Mouse (Mus musculus): Measurements from ENCODE around the gene Lrrfip2. TPM values are rescaled to one million over a fixed set of nuclear protein-coding genes. Genes with fewer than 3 reads are reported as not detected.

Lrrfip2 gene
- polyA plus RNA-seq, 1 experiment from 2014 or later = 35.9 TPM

GRCm38 (mm10) chr9:111118891-111119441, 1.6 kb downstream of the Lrrfip2 start:
- WGBS = 10% methylated on average over 17 of the region's 17 CpGs
- Histone ChIP-seq H3K27me3 (no peaks in the 10 kb centered on the region), H3K27ac (peak overlapping the region; percentile 81), H3K4me2 (peak overlapping the region; percentile 80), H3K36me3 (no peaks in the 10 kb centered on the region), H3K4me3 (replicated peaks) (peak overlapping the region; percentile 81), H3K4me1 (peaks cover 19% of the 10 kb centered on the region), H3K9me3 (replicated peaks) (no peaks in the 10 kb centered on the region), H3K9ac (peak overlapping the region; percentile 83)
- no peak for ATAC-seq (replicated peaks; ENCODE audit: low FRiP score)

DNA sequence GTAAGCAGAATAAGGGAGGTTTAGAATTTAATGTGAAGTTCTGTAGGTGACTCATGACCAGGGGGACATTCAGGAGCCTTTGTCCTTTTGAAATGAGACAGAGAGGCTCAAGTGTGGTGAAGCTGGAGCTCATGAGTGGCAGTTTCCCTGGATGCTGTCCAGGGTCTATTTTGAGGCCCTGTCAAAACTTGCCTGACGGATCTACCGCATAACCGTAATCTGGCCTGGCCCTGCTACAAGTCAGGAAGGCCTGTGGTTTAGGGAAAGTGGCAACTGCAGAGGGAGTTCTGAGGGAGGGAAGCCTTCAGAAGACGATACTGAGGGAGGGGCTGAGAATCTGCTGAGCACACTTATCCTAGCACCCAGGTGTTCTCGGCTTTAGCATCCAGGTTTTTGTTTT, 5.1 kb downstream of the Lrrfip2 start:
- H3K27me3 ChIP-seq = no peaks in the 10 kb centered on the region
- no peak overlapping the region for H3K9ac ChIP-seq
- no peak overlapping the region for H3K27ac ChIP-seq
- WGBS = 77% methylated on average over 5 of the region's 5 CpGs
- no peaks in the 10 kb centered on the region for H3K9me3 ChIP-seq (replicated peaks)
- ATAC-seq (replicated peaks; ENCODE audit: low FRiP score) = no peak
- no peak overlapping the region for H3K4me3 ChIP-seq (replicated peaks)
- no peak overlapping the region for H3K4me2 ChIP-seq
- H3K36me3 ChIP-seq = no peaks in the 10 kb centered on the region
- H3K4me1 ChIP-seq = peaks cover 15% of the 10 kb centered on the region

- no peak overlapping the region for H3K4me2 ChIP-seq
- H3K9me3 ChIP-seq (replicated peaks) = no peaks in the 10 kb centered on the region
- no peak overlapping the region for H3K4me3 ChIP-seq (replicated peaks)
- no peak overlapping the region for H3K27ac ChIP-seq
- no peak overlapping the region for H3K9ac ChIP-seq
- WGBS = 62% methylated on average over 2 of the region's 2 CpGs
- peaks cover 15% of the 10 kb centered on the region for H3K4me1 ChIP-seq
- H3K36me3 ChIP-seq = no peaks in the 10 kb centered on the region
- no peaks in the 10 kb centered on the region for H3K27me3 ChIP-seq
- ATAC-seq (replicated peaks; ENCODE audit: low FRiP score) = no peak
These were observed 5.9 kb downstream of the Lrrfip2 start for GRCm38 (mm10) chr9:111123336-111123735.

GRCm38 (mm10) chr9:111124440-111124839, 7.0 kb downstream of the Lrrfip2 start:
- H3K9ac ChIP-seq = no peak overlapping the region
- no peaks in the 10 kb centered on the region for H3K36me3 ChIP-seq
- no peak overlapping the region for H3K4me2 ChIP-seq
- no peak for ATAC-seq (replicated peaks; ENCODE audit: low FRiP score)
- H3K9me3 ChIP-seq (replicated peaks) = no peaks in the 10 kb centered on the region
- WGBS = 87% methylated on average over 4 of the region's 4 CpGs
- H3K4me1 ChIP-seq = peaks cover 7% of the 10 kb centered on the region
- H3K4me3 ChIP-seq (replicated peaks) = no peak overlapping the region
- no peak overlapping the region for H3K27ac ChIP-seq
- H3K27me3 ChIP-seq = no peaks in the 10 kb centered on the region

DNA sequence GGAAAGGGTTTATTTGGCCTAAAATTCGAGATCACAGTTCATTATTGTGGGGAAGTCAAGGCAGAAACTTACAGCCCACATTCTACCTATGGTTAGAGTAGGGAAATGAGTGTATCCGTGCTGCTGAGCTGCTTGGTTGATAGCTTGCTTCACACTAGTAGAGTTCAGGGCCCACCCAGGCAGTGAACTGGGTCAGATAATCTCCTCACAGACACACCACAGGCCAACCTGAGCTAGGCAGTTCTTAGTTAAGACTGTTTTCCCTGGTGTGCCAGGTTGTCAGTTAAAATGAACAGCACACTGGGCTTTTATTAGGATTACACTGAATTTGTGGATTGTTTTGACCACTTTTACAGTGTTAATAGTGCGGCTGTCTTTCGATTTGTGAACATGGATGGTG, 9.3 kb downstream of the Lrrfip2 start:
- Histone ChIP-seq H3K9ac (no peak overlapping the region), H3K9me3 (replicated peaks) (no peaks in the 10 kb centered on the region), H3K4me1 (peaks cover 6% of the 10 kb centered on the region; the same call in 1 of the 2 replicates), H3K4me2 (no peak overlapping the region), H3K36me3 (no peaks in the 10 kb centered on the region), H3K4me3 (replicated peaks) (no peak overlapping the region), H3K27me3 (no peaks in the 10 kb centered on the region), H3K27ac (no peak overlapping the region)
- no peak for ATAC-seq (replicated peaks; ENCODE audit: low FRiP score)
- 75% methylated on average over 4 of the region's 4 CpGs for WGBS

GRCm38 (mm10) chr9:111127749-111128148, 10.4 kb downstream of the Lrrfip2 start:
- Histone ChIP-seq H3K27me3 (no peaks in the 10 kb centered on the region), H3K9me3 (replicated peaks) (no peaks in the 10 kb centered on the region), H3K4me1 (peaks cover 6% of the 10 kb centered on the region; the same call in 1 of the 2 replicates), H3K4me3 (replicated peaks) (no peak overlapping the region), H3K4me2 (no peak overlapping the region), H3K27ac (no peak overlapping the region), H3K9ac (no peak overlapping the region), H3K36me3 (no peaks in the 10 kb centered on the region)
- ATAC-seq (replicated peaks; ENCODE audit: low FRiP score) = peak; percentile 49; the same call in 1 of the 2 replicates
- whole genome bisulfite sequencing = 37% methylated on average over 4 of the region's 4 CpGs

DNA sequence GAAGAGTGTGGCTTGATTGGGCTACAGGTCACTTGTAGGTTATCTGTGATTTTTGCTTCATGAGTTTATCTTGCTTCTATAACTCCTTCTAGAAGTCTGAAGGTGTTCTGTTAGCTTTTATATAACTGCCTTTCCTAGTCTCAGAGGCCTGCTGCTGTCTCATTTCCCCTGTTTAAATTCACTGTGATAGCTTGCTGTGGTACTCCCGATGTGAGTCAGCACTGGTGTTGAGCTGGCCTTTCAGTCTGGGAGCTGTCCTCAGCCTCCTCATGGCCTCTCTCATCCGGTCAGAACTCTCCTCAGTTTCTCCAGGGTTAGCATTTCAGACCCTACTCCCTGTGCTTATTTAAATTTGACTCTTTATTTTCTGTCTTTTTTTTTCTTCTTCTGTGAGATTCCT, 12.7 kb downstream of the Lrrfip2 start:
- Histone ChIP-seq H3K27ac (no peak overlapping the region), H3K4me3 (replicated peaks) (no peak overlapping the region), H3K4me1 (peaks cover 6% of the 10 kb centered on the region; the same call in 1 of the 2 replicates), H3K9me3 (replicated peaks) (no peaks in the 10 kb centered on the region), H3K9ac (no peak overlapping the region), H3K36me3 (no peaks in the 10 kb centered on the region), H3K4me2 (no peak overlapping the region), H3K27me3 (no peaks in the 10 kb centered on the region)
- 75% methylated on average over 2 of the region's 2 CpGs for WGBS
- no peak for ATAC-seq (replicated peaks; ENCODE audit: low FRiP score)

DNA sequence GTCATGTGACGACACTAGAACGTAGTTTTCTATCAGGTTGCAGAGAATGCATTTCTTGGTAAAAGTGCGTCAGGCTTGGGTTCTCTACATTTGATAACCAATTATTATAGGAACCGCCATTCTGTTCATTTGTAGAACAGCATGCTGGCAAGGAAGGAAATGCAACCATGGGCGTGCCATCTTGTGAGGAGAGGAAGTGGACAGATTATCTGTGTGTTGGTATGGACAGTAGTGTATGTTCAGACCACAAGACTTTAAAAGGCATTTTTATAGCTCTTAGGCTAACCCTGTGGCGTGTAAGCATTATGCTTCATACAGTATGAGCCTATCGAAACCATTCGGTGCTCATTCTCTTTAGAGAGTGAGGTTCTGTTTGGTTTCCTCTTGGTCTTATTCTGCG, 20.8 kb downstream of the Lrrfip2 start:
- no peaks in the 10 kb centered on the region for H3K9me3 ChIP-seq (replicated peaks)
- H3K27ac ChIP-seq = no peak overlapping the region
- no peak for ATAC-seq (replicated peaks; ENCODE audit: low FRiP score)
- H3K4me2 ChIP-seq = no peak overlapping the region
- no peaks in the 10 kb centered on the region for H3K27me3 ChIP-seq
- no peak overlapping the region for H3K4me3 ChIP-seq (replicated peaks)
- H3K36me3 ChIP-seq = no peaks in the 10 kb centered on the region; the same call in 1 of the 2 replicates
- whole genome bisulfite sequencing = 95% methylated on average over 9 of the region's 9 CpGs
- H3K4me1 ChIP-seq = no peaks in the 10 kb centered on the region
- no peak overlapping the region for H3K9ac ChIP-seq

- H3K4me2 ChIP-seq = no peak overlapping the region
- 89% methylated on average over 6 of the region's 6 CpGs for WGBS
- no peak for ATAC-seq (replicated peaks; ENCODE audit: low FRiP score)
These were observed 25.3 kb downstream of the Lrrfip2 start for GRCm38 (mm10) chr9:111142721-111143120.

GRCm38 (mm10) chr9:111143387-111143786, 26.0 kb downstream of the Lrrfip2 start:
- peaks cover 9% of the 10 kb centered on the region for H3K4me1 ChIP-seq
- H3K9me3 ChIP-seq (replicated peaks) = no peaks in the 10 kb centered on the region
- no peak overlapping the region for H3K4me3 ChIP-seq (replicated peaks)
- H3K4me2 ChIP-seq = no peak overlapping the region
- WGBS = 100% methylated on average over 1 of the region's 1 CpGs
- no peak overlapping the region for H3K9ac ChIP-seq
- H3K27ac ChIP-seq = no peak overlapping the region
- ATAC-seq (replicated peaks; ENCODE audit: low FRiP score) = no peak
- no peaks in the 10 kb centered on the region for H3K27me3 ChIP-seq
- no peaks in the 10 kb centered on the region; the same call in 1 of the 2 replicates for H3K36me3 ChIP-seq

More at GRCm38 (mm10) chr9:111142721-111143120, 25.3 kb downstream of the Lrrfip2 start:
- Histone ChIP-seq H3K27me3 (no peaks in the 10 kb centered on the region), H3K9ac (no peak overlapping the region), H3K9me3 (replicated peaks) (no peaks in the 10 kb centered on the region), H3K4me3 (replicated peaks) (no peak overlapping the region), H3K4me1 (peaks cover 4% of the 10 kb centered on the region; the same call in 1 of the 2 replicates), H3K27ac (no peak overlapping the region), H3K36me3 (no peaks in the 10 kb centered on the region; the same call in 1 of the 2 replicates)

DNA sequence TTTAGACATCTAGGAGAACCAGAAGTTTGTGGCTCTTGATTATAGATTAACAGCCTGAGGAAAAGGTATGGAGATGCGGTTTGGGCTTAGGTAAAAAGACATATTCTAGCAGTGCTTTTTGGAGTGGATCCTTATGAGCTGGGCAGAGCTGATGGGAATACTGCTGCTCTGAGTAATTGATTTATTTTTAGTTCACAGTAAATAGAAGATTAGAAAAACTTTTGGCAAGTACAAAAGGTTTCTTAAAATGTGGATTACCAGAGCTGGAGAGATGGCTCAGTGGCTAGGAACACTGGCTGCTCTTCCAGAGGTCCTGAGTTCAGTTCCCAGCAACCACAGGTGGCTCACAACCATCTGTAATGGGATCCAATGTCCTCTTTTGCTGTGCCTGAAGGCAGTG, 27.3 kb downstream of the Lrrfip2 start:
- no peak overlapping the region for H3K27ac ChIP-seq
- WGBS = 90% methylated on average over 1 of the region's 1 CpGs
- ATAC-seq (replicated peaks; ENCODE audit: low FRiP score) = no peak
- no peaks in the 10 kb centered on the region; the same call in 1 of the 2 replicates for H3K36me3 ChIP-seq
- no peaks in the 10 kb centered on the region for H3K27me3 ChIP-seq
- no peak overlapping the region for H3K9ac ChIP-seq
- H3K4me2 ChIP-seq = no peak overlapping the region
- no peak overlapping the region for H3K4me3 ChIP-seq (replicated peaks)
- H3K4me1 ChIP-seq = peaks cover 22% of the 10 kb centered on the region
- no peaks in the 10 kb centered on the region for H3K9me3 ChIP-seq (replicated peaks)

DNA sequence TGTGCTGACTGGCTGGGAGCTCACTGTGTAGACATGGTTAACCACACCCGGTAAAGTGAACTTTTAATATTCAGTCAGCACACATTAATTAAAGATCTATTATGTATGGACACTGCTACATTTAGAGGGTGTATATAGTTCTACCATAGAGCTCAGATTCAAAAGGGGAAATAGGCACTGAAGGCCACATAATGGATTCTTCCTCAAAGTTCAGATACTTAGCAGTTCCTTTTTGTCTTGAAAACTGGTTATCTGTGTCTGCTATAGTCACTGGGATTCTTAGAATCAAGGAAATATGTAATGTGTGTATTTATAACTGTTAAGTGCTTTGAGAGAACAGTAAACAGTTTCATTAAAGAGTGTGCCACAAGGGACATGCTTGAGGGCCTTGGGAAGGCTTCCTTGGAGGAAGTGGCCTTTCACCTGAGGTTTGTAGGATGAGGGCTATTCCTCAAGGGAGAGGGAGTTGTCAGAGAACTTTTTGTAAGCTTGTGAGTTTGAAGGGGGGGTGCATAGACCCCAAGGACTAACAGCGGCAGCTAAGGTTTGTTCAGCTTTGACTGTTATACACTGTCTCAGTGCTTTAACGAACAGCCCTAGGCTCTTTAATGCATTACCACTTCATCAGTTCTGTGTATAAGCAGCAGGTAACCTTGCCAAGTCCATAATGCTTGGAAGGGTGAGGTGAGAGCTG, 28.3 kb downstream of the Lrrfip2 start:
- Histone ChIP-seq H3K27ac (no peak overlapping the region), H3K36me3 (no peaks in the 10 kb centered on the region; the same call in 1 of the 2 replicates), H3K27me3 (no peaks in the 10 kb centered on the region), H3K9me3 (replicated peaks) (no peaks in the 10 kb centered on the region), H3K9ac (no peak overlapping the region), H3K4me1 (peaks cover 25% of the 10 kb centered on the region), H3K4me3 (replicated peaks) (no peak overlapping the region), H3K4me2 (no peak overlapping the region)
- ATAC-seq (replicated peaks; ENCODE audit: low FRiP score) = no peak
- WGBS = 83% methylated on average over 3 of the region's 3 CpGs
